Mouse (Mus musculus) forebrain, embryonic 13.5 days (tissue): Measurements from ENCODE around the gene Icosl. TPM values are rescaled to one million over a fixed set of nuclear protein-coding genes. Genes with fewer than 3 reads are reported as not detected.

Experiments
- ATAC-seq: fragments of 200-750 bp; cut with Nextera tagmentation; 2 replicates; pipeline ENCODE4 v1.8.0; 2017
- H3K27ac ChIP-seq: fragments of 300-500 bp; sonication (generic); 2 replicates; pipeline ENCODE4 v1.5.1; 2015; ENCODE audit warnings: inconsistent platforms, mild to moderate bottlenecking, moderate library complexity
- H3K27me3 ChIP-seq: fragments of 300-500 bp; sonication (generic); 2 replicates; pipeline ENCODE4 v1.6.1; 2015; ENCODE audit warnings: mild to moderate bottlenecking, inconsistent platforms
- H3K36me3 ChIP-seq: fragments of 300-500 bp; sonication (generic); 2 replicates; pipeline ENCODE4 v1.6.1; 2015; ENCODE audit warnings: mild to moderate bottlenecking, inconsistent platforms; ENCODE audit not compliant: poor library complexity, severe bottlenecking
- H3K4me1 ChIP-seq: fragments of 300-500 bp; sonication (generic); 2 replicates; pipeline ENCODE4 v1.6.1; 2015; ENCODE audit warnings: inconsistent platforms
- H3K4me2 ChIP-seq: fragments of 300-500 bp; sonication (generic); 2 replicates; pipeline ENCODE4 v1.6.1; 2015; ENCODE audit warnings: inconsistent platforms, mild to moderate bottlenecking, moderate library complexity
- H3K4me3 ChIP-seq: fragments of 300-500 bp; sonication (generic); 2 replicates; pipeline ENCODE4 v1.5.1; 2015; ENCODE audit warnings: mild to moderate bottlenecking, inconsistent platforms
- H3K9ac ChIP-seq: fragments of 300-500 bp; sonication (generic); 2 replicates; pipeline ENCODE4 v1.6.1; 2015; ENCODE audit warnings: mild to moderate bottlenecking, inconsistent platforms
- H3K9me3 ChIP-seq: fragments of 300-500 bp; sonication (generic); replicated peaks from 2 replicates; pipeline ENCODE4 v1.6.1; 2016; ENCODE audit warnings: inconsistent platforms
- WGBS: fragments of 180-500 bp; shearing (Covaris S2); methylation state at CpG from one replicate; pipeline ENCODE4 v1.1.7; 2015; 5-methylcytosine and 5-hydroxymethylcytosine counted together
- polyA plus RNA-seq: library from polyadenylated mRNA; unstranded; fragments of >200 nt; fragmentation: Nextera tagmentation; extraction: Ambion mirVana; gene quantifications from 2 replicates; pipeline ENCODE4 v1.2.1, GENCODE M21; 2015

Gene Icosl
- polyA plus RNA-seq, 1 experiment from 2014 or later, result 0.80 TPM

- ATAC-seq, result no peak
- Histone ChIP-seq H3K4me3 (no peak overlapping the region), H3K4me2 (no peak overlapping the region), H3K9ac (no peak overlapping the region), H3K27ac (no peak overlapping the region), H3K36me3 (no peaks in the 10 kb centered on the region), H3K9me3 (no peaks in the 10 kb centered on the region), H3K4me1 (no peaks in the 10 kb centered on the region), H3K27me3 (no peaks in the 10 kb centered on the region)
- WGBS, result 71% methylated on average over 1 of the region's 1 CpGs
Measured at GRCm38 (mm10) chr10:78127931-78128330, 58.8 kb downstream of the Icosl start.

DNA sequence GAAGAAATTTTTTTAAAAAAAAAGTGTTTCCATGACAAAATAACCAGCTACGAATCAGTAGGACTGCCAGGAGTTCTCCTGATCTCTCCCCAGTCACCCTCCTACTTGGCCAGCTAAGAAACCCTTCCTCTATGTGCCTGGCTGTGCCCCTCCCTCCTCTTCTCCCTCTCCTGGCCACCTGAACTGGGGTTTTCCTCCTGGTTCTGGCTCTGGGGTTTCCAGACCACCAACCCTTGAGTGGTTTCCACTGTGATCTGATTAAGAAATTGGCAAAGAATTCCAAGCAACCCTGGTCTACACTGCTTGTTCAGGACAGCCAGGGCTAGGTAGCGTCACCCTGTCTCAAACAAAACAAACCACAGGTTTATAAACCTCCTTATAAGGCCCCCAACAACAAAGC is 59.5 kb downstream of the Icosl start:
- Histone ChIP-seq H3K4me1 (no peaks in the 10 kb centered on the region), H3K9ac (no peak overlapping the region), H3K4me3 (no peak overlapping the region), H3K27me3 (no peaks in the 10 kb centered on the region), H3K27ac (no peak overlapping the region), H3K36me3 (no peaks in the 10 kb centered on the region), H3K4me2 (no peak overlapping the region), H3K9me3 (no peaks in the 10 kb centered on the region)
- ATAC-seq, result no peak
- WGBS, result 85% methylated on average over 2 of the region's 2 CpGs

GRCm38 (mm10) chr10:78129423-78129822 is 60.3 kb downstream of the Icosl start:
- H3K27ac ChIP-seq, result no peak overlapping the region
- H3K9ac ChIP-seq, result no peak overlapping the region
- H3K4me2 ChIP-seq, result no peak overlapping the region
- 61% methylated on average over 11 of the region's 11 CpGs for WGBS
- no peaks in the 10 kb centered on the region for H3K27me3 ChIP-seq
- no peaks in the 10 kb centered on the region for H3K36me3 ChIP-seq
- no peaks in the 10 kb centered on the region for H3K9me3 ChIP-seq
- H3K4me3 ChIP-seq, result no peak overlapping the region
- no peak for ATAC-seq
- no peaks in the 10 kb centered on the region for H3K4me1 ChIP-seq

DNA sequence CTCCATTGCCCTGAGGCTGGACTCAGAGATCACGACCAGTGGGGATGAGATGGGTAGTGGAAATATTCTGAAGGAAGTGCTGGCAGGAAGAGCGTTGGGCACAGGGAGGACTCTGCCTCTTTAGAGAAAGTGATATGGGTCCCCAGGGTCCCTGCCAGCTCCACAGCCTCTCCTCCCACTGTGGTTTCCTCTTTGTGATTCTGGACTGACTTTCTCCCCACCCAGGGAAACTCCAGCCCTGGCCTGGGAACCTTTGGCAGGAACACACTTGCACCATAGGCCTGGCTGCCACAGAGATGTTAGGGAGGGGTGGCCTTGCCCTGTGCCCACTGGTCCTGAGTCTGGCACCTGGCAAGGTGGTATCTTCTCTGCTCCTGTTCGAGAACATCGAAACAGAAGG is 60.9 kb downstream of the Icosl start:
- no peaks in the 10 kb centered on the region for H3K27me3 ChIP-seq
- no peak overlapping the region for H3K4me2 ChIP-seq
- WGBS, result 86% methylated on average over 4 of the region's 4 CpGs
- H3K27ac ChIP-seq, result no peak overlapping the region
- H3K9ac ChIP-seq, result no peak overlapping the region
- H3K9me3 ChIP-seq, result no peaks in the 10 kb centered on the region
- no peaks in the 10 kb centered on the region for H3K36me3 ChIP-seq
- ATAC-seq, result no peak
- H3K4me1 ChIP-seq, result peaks cover 4% of the 10 kb centered on the region
- no peak overlapping the region for H3K4me3 ChIP-seq

Other genes with a start within 250 kb of the Icosl start
- not detected in 2 replicates for gene Krtap10-4, start 242.2 kb upstream of the Icosl start, polyA plus RNA-seq
- gene Krtap10-10, start 233.4 kb upstream of the Icosl start, polyA plus RNA-seq, result not detected in 2 replicates
- not detected in 2 replicates for gene Gm36176, start 222.5 kb upstream of the Icosl start, polyA plus RNA-seq
- not detected in 2 replicates for gene Gm10318, start 216.4 kb upstream of the Icosl start, polyA plus RNA-seq
- gene Gm3285, start 207.3 kb upstream of the Icosl start, polyA plus RNA-seq, result not detected in 2 replicates
- gene Lrrc3, start 166.8 kb upstream of the Icosl start, polyA plus RNA-seq, result 4.7 and 6.8 TPM in 2 replicates
- 1.4 and 1.6 TPM in 2 replicates for gene Trpm2, start 98.7 kb upstream of the Icosl start, polyA plus RNA-seq
- 26.7 and 36.1 TPM in 2 replicates for gene 1810043G02Rik, start 90.8 kb upstream of the Icosl start, polyA plus RNA-seq
- gene Pfkl, start 59.2 kb upstream of the Icosl start, polyA plus RNA-seq, result 98.0 and 114 TPM in 2 replicates
- gene Dnmt3l, start 27.4 kb upstream of the Icosl start, polyA plus RNA-seq, result not detected in 2 replicates
- gene Aire, start 25.7 kb upstream of the Icosl start, polyA plus RNA-seq, result 0.18 TPM in 1 of 2 replicates, not detected in the other
- gene D10Jhu81e, start 100.5 kb downstream of the Icosl start, polyA plus RNA-seq, result 18.9 and 22.4 TPM in 2 replicates
- gene Pwp2, start 115.8 kb downstream of the Icosl start, polyA plus RNA-seq, result 19.1 and 23.0 TPM in 2 replicates
- gene Trappc10, start 175.3 kb downstream of the Icosl start, polyA plus RNA-seq, result 16.8 and 18.9 TPM in 2 replicates